Mouse (Mus musculus) brain, embryonic 14.5 days (tissue): ENCODE measurements around the gene Vps11. TPM values are rescaled to one million over a fixed set of nuclear protein-coding genes. Genes with fewer than 3 reads are reported as not detected.
"Not testable (repeated sequence)": the region's sequence is repeated elsewhere in the genome, so short reads cannot be mapped to it uniquely, and the experiment has no call there.

Experiments used
- DNase-seq: peaks from one replicate; pipeline ENCODE4 v3.0.0-alpha.2; 2011; ENCODE audit warnings: low read depth
- CTCF ChIP-seq: fragments of 200-500 bp; IDR thresholded peaks from 2 replicates; pipeline ENCODE4 v1.5.1; 2012; ENCODE audit warnings: inconsistent platforms, mild to moderate bottlenecking, moderate library complexity, borderline replicate concordance; ENCODE audit not compliant: insufficient read depth, insufficient read length; ENCODE audit errors: extremely low read depth
- POLR2A ChIP-seq: fragments of 200-500 bp; IDR thresholded peaks from 2 replicates; pipeline ENCODE4 v1.6.1; 2012; ENCODE audit warnings: mild to moderate bottlenecking, inconsistent platforms, borderline replicate concordance; ENCODE audit not compliant: poor library complexity, insufficient read depth, insufficient read length, severe bottlenecking; ENCODE audit errors: extremely low read depth
- polyA plus RNA-seq: library from polyadenylated mRNA; depleted of rRNA; stranded (reverse); fragments of >200 nt; gene quantifications from 2 replicates; pipeline ENCODE4 v1.2.3, GENCODE M21; 2012

Vps11 gene
- polyA plus RNA-seq, 1 experiment, result 40.9 TPM

- no peak for TF ChIP-seq CTCF
- TF ChIP-seq POLR2A, result peak; percentile 33; the same call in 1 of the 2 replicates
- DNase-seq, result peak; percentile 95
Observed at GRCm38 (mm10) chr9:44326371-44327063, 35.0 kb downstream of the Vps11 start.

- TF ChIP-seq POLR2A (no peak), CTCF (no peak)
- no peak for DNase-seq
Observed at GRCm38 (mm10) chr9:44325768-44326370, 35.6 kb downstream of the Vps11 start, which contains the start of gene Dpagt1. TSS of gene Dpagt1 (plus strand) at chr9:44326019.

GRCm38 (mm10) chr9:44325032-44325767 lies 36.3 kb downstream of the Vps11 start:
- DNase-seq, result not testable (repeated sequence)

GRCm38 (mm10) chr9:44324147-44324546 lies 37.3 kb downstream of the Vps11 start:
- TF ChIP-seq CTCF (no peak), POLR2A (no peak)
- DNase-seq, result no peak

- DNase-seq, result not testable (repeated sequence)
Observed at GRCm38 (mm10) chr9:44323656-44324055, 37.8 kb downstream of the Vps11 start.

GRCm38 (mm10) chr9:44320799-44321133 lies 40.7 kb downstream of the Vps11 start:
- TF ChIP-seq POLR2A (no peak), CTCF (no peak)
- DNase-seq, result no peak

- DNase-seq, result peak; percentile 99
- TF ChIP-seq CTCF, result no peak
- TF ChIP-seq POLR2A, result peak; percentile 70; the same call in 1 of the 2 replicates
Observed at GRCm38 (mm10) chr9:44319887-44320798, 41.3 kb downstream of the Vps11 start, which contains the start of gene C2cd2l. TSS of gene C2cd2l (minus strand) at chr9:44320285.

- DNase-seq, result peak; percentile 27
- TF ChIP-seq CTCF, result no peak
- TF ChIP-seq POLR2A, result no peak
Observed at GRCm38 (mm10) chr9:44319105-44319886, 42.2 kb downstream of the Vps11 start.

- no peak for DNase-seq
- TF ChIP-seq CTCF (no peak), POLR2A (no peak)
Observed at GRCm38 (mm10) chr9:44318826-44319095, 42.7 kb downstream of the Vps11 start.

- no peak for TF ChIP-seq POLR2A
- no peak for TF ChIP-seq CTCF
- no peak for DNase-seq
Observed at GRCm38 (mm10) chr9:44318076-44318825, 43.2 kb downstream of the Vps11 start.
